Mouse (Mus musculus): ENCODE measurements around the gene Nfkbie. TPM values are rescaled to one million over a fixed set of nuclear protein-coding genes. Genes with fewer than 3 reads are reported as not detected.
A peak's percentile ranks its signal among the peaks of the same experiment; 100 is the strongest.

The Nfkbie gene
- polyA plus RNA-seq (2015; fragmentation: Nextera tagmentation; extraction: Ambion mirVana), result 6.2 and 6.3 TPM in 2 replicates

GRCm38 (mm10) chr17:45555452-45556106 lies at the start of gene Nfkbie:
Gene Nfkbie (plus strand): TSS chr17:45555703.
- Histone ChIP-seq H3K9me3 (no peaks in the 10 kb centered on the region), H3K27me3 (peaks cover 35% of the 10 kb centered on the region), H3K36me3 (no peaks in the 10 kb centered on the region), H3K9ac (peak within 1 kb of the TSS; percentile 80), H3K4me1 (peaks cover 19% of the 10 kb centered on the region), H3K4me3 (peak within 1 kb of the TSS; percentile 69), H3K27ac (no peak within 1 kb of the TSS), H3K4me2 (replicated peaks) (peak within 1 kb of the TSS; percentile 96)
- under 1% methylated on average over 45 of the region's 45 CpGs for WGBS
- ATAC-seq (ENCODE audit: low FRiP score, low read depth), result peak; percentile 86

- peak overlapping the region; percentile 19 for H3K4me2 ChIP-seq (replicated peaks)
- H3K4me1 ChIP-seq, result peaks cover 4% of the 10 kb centered on the region; the same call in 1 of the 2 replicates
- H3K4me3 ChIP-seq, result no peak overlapping the region
- no peak overlapping the region for H3K9ac ChIP-seq
- no peaks in the 10 kb centered on the region for H3K9me3 ChIP-seq
- peaks cover 24% of the 10 kb centered on the region for H3K36me3 ChIP-seq
- no peaks in the 10 kb centered on the region for H3K27me3 ChIP-seq
- ATAC-seq (ENCODE audit: low FRiP score, low read depth), result no peak
- H3K27ac ChIP-seq, result no peak overlapping the region
- WGBS, result 70% methylated on average over 6 of the region's 6 CpGs
Measured at GRCm38 (mm10) chr17:45505941-45506465, 49.5 kb upstream of the Nfkbie start.

- H3K27me3 ChIP-seq, result no peaks in the 10 kb centered on the region
- H3K4me2 ChIP-seq (replicated peaks), result peak within 1 kb of the TSS; percentile 52
- H3K36me3 ChIP-seq, result peaks cover 28% of the 10 kb centered on the region
- peak; percentile 96 for ATAC-seq (ENCODE audit: low FRiP score, low read depth)
- no peak within 1 kb of the TSS for H3K27ac ChIP-seq
- peak within 1 kb of the TSS; percentile 77 for H3K9ac ChIP-seq
- H3K4me1 ChIP-seq, result peaks cover 4% of the 10 kb centered on the region; the same call in 1 of the 2 replicates
- under 1% methylated on average over 42 of the region's 42 CpGs for WGBS
- no peaks in the 10 kb centered on the region for H3K9me3 ChIP-seq
- H3K4me3 ChIP-seq, result peak within 1 kb of the TSS; percentile 77
Measured at GRCm38 (mm10) chr17:45506700-45507189, 48.8 kb upstream of the Nfkbie start, which contains the start of gene Aars2. Gene Aars2 (plus strand): TSS chr17:45506841.

- ATAC-seq (ENCODE audit: low FRiP score, low read depth), result no peak
- no peaks in the 10 kb centered on the region for H3K9me3 ChIP-seq
- 94% methylated on average over 4 of the region's 4 CpGs for WGBS
- peaks cover 4% of the 10 kb centered on the region; the same call in 1 of the 2 replicates for H3K4me1 ChIP-seq
- no peak overlapping the region for H3K4me3 ChIP-seq
- no peaks in the 10 kb centered on the region for H3K27me3 ChIP-seq
- H3K4me2 ChIP-seq (replicated peaks), result no peak overlapping the region
- no peak overlapping the region for H3K27ac ChIP-seq
- no peak overlapping the region for H3K9ac ChIP-seq
- H3K36me3 ChIP-seq, result peaks cover 40% of the 10 kb centered on the region
Measured at GRCm38 (mm10) chr17:45510871-45511270, 44.6 kb upstream of the Nfkbie start.

- peaks cover 46% of the 10 kb centered on the region for H3K36me3 ChIP-seq
- WGBS, result 92% methylated on average over 4 of the region's 4 CpGs
- ATAC-seq (ENCODE audit: low FRiP score, low read depth), result no peak
Measured at GRCm38 (mm10) chr17:45511757-45512156, 43.7 kb upstream of the Nfkbie start.

GRCm38 (mm10) chr17:45515204-45515726 lies 40.2 kb upstream of the Nfkbie start:
- peaks cover 62% of the 10 kb centered on the region for H3K36me3 ChIP-seq
- no peak overlapping the region for H3K27ac ChIP-seq
- 58% methylated on average over 15 of the region's 15 CpGs for WGBS
- H3K4me3 ChIP-seq, result no peak overlapping the region
- H3K4me1 ChIP-seq, result no peaks in the 10 kb centered on the region
- no peak for ATAC-seq (ENCODE audit: low FRiP score, low read depth)
- no peak overlapping the region for H3K4me2 ChIP-seq (replicated peaks)
- H3K9me3 ChIP-seq, result no peaks in the 10 kb centered on the region
- no peak overlapping the region for H3K9ac ChIP-seq
- H3K27me3 ChIP-seq, result 0 out of 2 replicates have a peak, but pooled peaks cover 2% of the 10 kb centered on the region

More at GRCm38 (mm10) chr17:45511757-45512156, 43.7 kb upstream of the Nfkbie start:
- peaks cover 4% of the 10 kb centered on the region; the same call in 1 of the 2 replicates for H3K4me1 ChIP-seq
- no peak overlapping the region for H3K9ac ChIP-seq
- no peaks in the 10 kb centered on the region for H3K9me3 ChIP-seq
- no peak overlapping the region for H3K4me3 ChIP-seq
- H3K4me2 ChIP-seq (replicated peaks), result no peak overlapping the region
- H3K27me3 ChIP-seq, result no peaks in the 10 kb centered on the region
- H3K27ac ChIP-seq, result no peak overlapping the region

- no peak overlapping the region for H3K4me3 ChIP-seq
- 0 out of 2 replicates have a peak, but pooled peaks cover 2% of the 10 kb centered on the region for H3K27me3 ChIP-seq
- H3K4me1 ChIP-seq, result no peaks in the 10 kb centered on the region
- H3K27ac ChIP-seq, result no peak overlapping the region
- H3K9me3 ChIP-seq, result no peaks in the 10 kb centered on the region
- H3K36me3 ChIP-seq, result peaks cover 62% of the 10 kb centered on the region
- no peak overlapping the region for H3K9ac ChIP-seq
- no peak for ATAC-seq (ENCODE audit: low FRiP score, low read depth)
- no peak overlapping the region for H3K4me2 ChIP-seq (replicated peaks)
- 77% methylated on average over 10 of the region's 10 CpGs for WGBS
Measured at GRCm38 (mm10) chr17:45515806-45516205, 39.7 kb upstream of the Nfkbie start.

GRCm38 (mm10) chr17:45516488-45516887 lies 39.0 kb upstream of the Nfkbie start:
- 54% methylated on average over 8 of the region's 8 CpGs for WGBS
- H3K9ac ChIP-seq, result no peak overlapping the region
- peak; percentile 18; the same call in 1 of the 2 replicates for ATAC-seq (ENCODE audit: low FRiP score, low read depth)
- H3K27ac ChIP-seq, result no peak overlapping the region
- H3K4me2 ChIP-seq (replicated peaks), result no peak overlapping the region
- H3K27me3 ChIP-seq, result 0 out of 2 replicates have a peak, but pooled peaks cover 2% of the 10 kb centered on the region
- peaks cover 5% of the 10 kb centered on the region; the same call in 1 of the 2 replicates for H3K4me1 ChIP-seq
- H3K4me3 ChIP-seq, result no peak overlapping the region
- no peaks in the 10 kb centered on the region for H3K9me3 ChIP-seq
- H3K36me3 ChIP-seq, result peaks cover 58% of the 10 kb centered on the region

GRCm38 (mm10) chr17:45517135-45517534 lies 38.4 kb upstream of the Nfkbie start:
- no peak overlapping the region for H3K4me2 ChIP-seq (replicated peaks)
- no peak for ATAC-seq (ENCODE audit: low FRiP score, low read depth)
- no peaks in the 10 kb centered on the region for H3K9me3 ChIP-seq
- H3K4me1 ChIP-seq, result peaks cover 5% of the 10 kb centered on the region; the same call in 1 of the 2 replicates
- 95% methylated on average over 21 of the region's 21 CpGs for WGBS
- no peak overlapping the region for H3K9ac ChIP-seq
- H3K27ac ChIP-seq, result no peak overlapping the region
- H3K4me3 ChIP-seq, result no peak overlapping the region
- 0 out of 2 replicates have a peak, but pooled peaks cover 2% of the 10 kb centered on the region for H3K27me3 ChIP-seq
- peaks cover 58% of the 10 kb centered on the region for H3K36me3 ChIP-seq

GRCm38 (mm10) chr17:45517549-45518215 lies 37.8 kb upstream of the Nfkbie start:
- Histone ChIP-seq H3K4me2 (replicated peaks) (no peak overlapping the region), H3K27me3 (0 out of 2 replicates have a peak, but pooled peaks cover 2% of the 10 kb centered on the region), H3K36me3 (peaks cover 58% of the 10 kb centered on the region), H3K4me1 (peaks cover 7% of the 10 kb centered on the region; the same call in 1 of the 2 replicates), H3K27ac (no peak overlapping the region), H3K4me3 (no peak overlapping the region), H3K9me3 (no peaks in the 10 kb centered on the region), H3K9ac (no peak overlapping the region)
- ATAC-seq (ENCODE audit: low FRiP score, low read depth), result no peak
- 90% methylated on average over 28 of the region's 28 CpGs for WGBS

- no peak overlapping the region for H3K4me3 ChIP-seq
Measured at GRCm38 (mm10) chr17:45518766-45519475, 36.6 kb upstream of the Nfkbie start.

More at GRCm38 (mm10) chr17:45518766-45519475, 36.6 kb upstream of the Nfkbie start:
- ATAC-seq (ENCODE audit: low FRiP score, low read depth), result no peak
- H3K36me3 ChIP-seq, result peaks cover 52% of the 10 kb centered on the region
- peaks cover 6% of the 10 kb centered on the region for H3K27me3 ChIP-seq
- H3K9me3 ChIP-seq, result no peaks in the 10 kb centered on the region
- 75% methylated on average over 12 of the region's 12 CpGs for WGBS
- peaks cover 11% of the 10 kb centered on the region; the same call in 1 of the 2 replicates for H3K4me1 ChIP-seq
- H3K4me2 ChIP-seq (replicated peaks), result no peak overlapping the region
- no peak overlapping the region for H3K27ac ChIP-seq
- no peak overlapping the region for H3K9ac ChIP-seq
